Mouse (Mus musculus): ENCODE data around the gene Gsc. TPM values are rescaled to one million over a fixed set of nuclear protein-coding genes. Genes with fewer than 3 reads are reported as not detected.

Gsc gene
- total and polyA plus RNA-seq, 3 experiments, result not detected

DNA sequence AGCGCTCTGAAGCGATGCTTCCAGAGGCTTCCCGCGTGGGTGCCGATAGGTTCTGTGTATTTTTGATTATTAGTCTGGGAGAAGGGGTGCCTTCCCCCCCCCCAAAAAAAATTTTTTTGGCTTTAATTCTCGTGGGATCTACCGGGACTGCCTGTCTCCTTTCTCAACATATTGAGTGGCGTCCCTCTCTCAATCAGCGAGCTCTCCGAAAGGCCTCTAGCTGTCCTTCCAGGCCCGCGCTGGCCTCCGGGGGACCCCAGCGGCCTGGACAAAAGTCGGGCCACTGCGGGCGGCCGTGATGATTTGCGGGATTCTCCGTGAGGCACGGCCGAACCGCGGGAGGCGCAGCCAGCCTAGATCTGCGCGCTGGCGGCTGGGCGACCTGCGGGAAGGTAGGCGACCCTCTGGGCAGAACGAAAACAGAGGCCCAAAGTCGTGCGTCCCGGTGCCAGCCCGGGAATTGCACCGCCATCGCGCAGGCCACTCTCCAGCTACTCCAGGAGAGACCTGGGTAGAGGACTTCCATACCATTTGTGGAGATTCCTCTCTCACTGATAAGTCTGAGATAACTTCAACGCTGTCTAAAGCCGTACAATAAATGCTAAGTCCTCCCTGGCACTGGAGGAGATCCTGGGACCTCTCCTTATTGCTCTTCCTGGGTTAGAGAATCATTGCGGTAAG, 1.2 kb upstream of the Gsc start:
- DNase-seq (ENCODE audit: low spot score), result no peak
- no peak for ATAC-seq (ENCODE audit: extremely low read depth, insufficient number of reproducible peaks, low FRiP score, poor library complexity, severe bottlenecking)
- Histone ChIP-seq H3K9me3 (replicated peaks) (peaks cover 73% of the 10 kb centered on the region), H3K36me3 (replicated peaks) (no peaks in the 10 kb centered on the region), H3K27me3 (ENCODE audit: insufficient read depth, low read length) (no peaks in the 10 kb centered on the region; the same call in 1 of the 2 replicates), H3K4me1 (ENCODE audit: insufficient read depth, low read depth, low read length) (no peaks in the 10 kb centered on the region), H3K4me3 (ENCODE audit: low read depth, low read length) (0 out of 2 replicates have a peak overlapping the region, but pooled peaks have one; percentile 25)
- no peak for TF ChIP-seq GATA1 (IDR thresholded peaks at IDR 0.05; ENCODE audit: borderline replicate concordance, low read length)
- no peak for TF ChIP-seq CTCF (IDR thresholded peaks at IDR 0.05; ENCODE audit: low read depth, low read length)
- TF ChIP-seq POLR2AphosphoS5 (IDR thresholded peaks at IDR 0.05; ENCODE audit: insufficient replicate concordance, low read depth, low read length), result no peak
- no peak for TF ChIP-seq GATA2 (IDR thresholded peaks at IDR 0.05; ENCODE audit: borderline replicate concordance, low read depth, low read length)
- no peak for TF ChIP-seq TAL1 (conservative IDR thresholded peaks at IDR 0.05; ENCODE audit: low read depth, low read length)

DNA sequence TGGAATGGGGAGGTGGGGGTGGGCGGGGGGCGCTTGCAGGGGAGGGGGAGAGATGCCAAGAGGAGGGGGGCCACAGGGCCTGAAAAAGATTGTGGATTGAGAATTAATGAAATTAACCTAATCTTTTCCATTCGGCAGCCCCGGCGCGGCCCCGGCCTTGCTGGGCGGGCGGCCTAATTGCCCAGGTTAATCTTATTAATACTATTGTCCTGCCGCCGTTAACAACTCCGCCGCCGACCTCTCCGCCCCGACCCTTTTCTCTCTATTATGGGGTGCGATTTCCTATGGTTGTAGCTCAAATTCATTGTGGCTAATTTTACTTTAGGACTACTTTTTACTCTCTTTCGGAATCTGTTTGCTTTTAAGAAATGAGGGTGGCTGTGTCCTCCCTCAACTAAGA, 362 bp upstream of the Gsc start:
- no peak for TF ChIP-seq GATA2 (IDR thresholded peaks at IDR 0.05; ENCODE audit: borderline replicate concordance, low read depth, low read length)
- no peak for TF ChIP-seq POLR2AphosphoS5 (IDR thresholded peaks at IDR 0.05; ENCODE audit: insufficient replicate concordance, low read depth, low read length)
- TF ChIP-seq TAL1 (conservative IDR thresholded peaks at IDR 0.05; ENCODE audit: low read depth, low read length), result no peak
- TF ChIP-seq GATA1 (IDR thresholded peaks at IDR 0.05; ENCODE audit: borderline replicate concordance, low read length), result no peak
- TF ChIP-seq CTCF (IDR thresholded peaks at IDR 0.05; ENCODE audit: low read depth, low read length), result no peak
- Histone ChIP-seq H3K9me3 (replicated peaks) (peaks cover 79% of the 10 kb centered on the region), H3K27me3 (ENCODE audit: insufficient read depth, low read length) (no peaks in the 10 kb centered on the region; the same call in 1 of the 2 replicates), H3K36me3 (replicated peaks) (no peaks in the 10 kb centered on the region), H3K4me1 (ENCODE audit: insufficient read depth, low read depth, low read length) (no peaks in the 10 kb centered on the region), H3K4me3 (ENCODE audit: low read depth, low read length) (no peak overlapping the region)
- ATAC-seq (ENCODE audit: extremely low read depth, insufficient number of reproducible peaks, low FRiP score, poor library complexity, severe bottlenecking) (no peak), DNase-seq (ENCODE audit: low spot score) (no peak)

DNA sequence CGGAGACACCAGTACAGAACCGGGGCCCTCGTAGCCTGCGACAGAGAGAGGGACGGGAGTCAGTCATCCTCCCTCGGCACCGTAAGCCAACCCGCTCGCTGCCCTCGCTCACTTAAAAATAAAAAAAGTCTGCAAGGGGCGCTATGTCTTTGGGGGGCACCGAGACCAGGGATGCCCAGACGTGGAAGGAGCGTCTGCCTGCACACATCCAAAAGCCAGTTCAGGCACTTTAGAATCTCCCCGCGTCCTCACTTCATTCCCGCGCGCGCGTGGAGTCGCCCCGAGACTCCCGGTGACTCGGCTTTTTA, 958 bp downstream of the Gsc start:
- ATAC-seq (ENCODE audit: extremely low read depth, insufficient number of reproducible peaks, low FRiP score, poor library complexity, severe bottlenecking), result no peak
- peak overlapping the region; percentile 5; the same call in 1 of the 2 replicates for H3K4me3 ChIP-seq (ENCODE audit: low read depth, low read length)
- H3K27me3 ChIP-seq (ENCODE audit: insufficient read depth, low read length), result no peaks in the 10 kb centered on the region; the same call in 1 of the 2 replicates
- no peaks in the 10 kb centered on the region for H3K4me1 ChIP-seq (ENCODE audit: insufficient read depth, low read depth, low read length)
- TF ChIP-seq GATA2 (IDR thresholded peaks at IDR 0.05; ENCODE audit: borderline replicate concordance, low read depth, low read length) (no peak), GATA1 (IDR thresholded peaks at IDR 0.05; ENCODE audit: borderline replicate concordance, low read length) (no peak), CTCF (IDR thresholded peaks at IDR 0.05; ENCODE audit: low read depth, low read length) (no peak), POLR2AphosphoS5 (IDR thresholded peaks at IDR 0.05; ENCODE audit: insufficient replicate concordance, low read depth, low read length) (no peak), TAL1 (conservative IDR thresholded peaks at IDR 0.05; ENCODE audit: low read depth, low read length) (no peak)
- peaks cover 83% of the 10 kb centered on the region for H3K9me3 ChIP-seq (replicated peaks)
- H3K36me3 ChIP-seq (replicated peaks), result no peaks in the 10 kb centered on the region
- DNase-seq (ENCODE audit: low spot score), result no peak

DNA sequence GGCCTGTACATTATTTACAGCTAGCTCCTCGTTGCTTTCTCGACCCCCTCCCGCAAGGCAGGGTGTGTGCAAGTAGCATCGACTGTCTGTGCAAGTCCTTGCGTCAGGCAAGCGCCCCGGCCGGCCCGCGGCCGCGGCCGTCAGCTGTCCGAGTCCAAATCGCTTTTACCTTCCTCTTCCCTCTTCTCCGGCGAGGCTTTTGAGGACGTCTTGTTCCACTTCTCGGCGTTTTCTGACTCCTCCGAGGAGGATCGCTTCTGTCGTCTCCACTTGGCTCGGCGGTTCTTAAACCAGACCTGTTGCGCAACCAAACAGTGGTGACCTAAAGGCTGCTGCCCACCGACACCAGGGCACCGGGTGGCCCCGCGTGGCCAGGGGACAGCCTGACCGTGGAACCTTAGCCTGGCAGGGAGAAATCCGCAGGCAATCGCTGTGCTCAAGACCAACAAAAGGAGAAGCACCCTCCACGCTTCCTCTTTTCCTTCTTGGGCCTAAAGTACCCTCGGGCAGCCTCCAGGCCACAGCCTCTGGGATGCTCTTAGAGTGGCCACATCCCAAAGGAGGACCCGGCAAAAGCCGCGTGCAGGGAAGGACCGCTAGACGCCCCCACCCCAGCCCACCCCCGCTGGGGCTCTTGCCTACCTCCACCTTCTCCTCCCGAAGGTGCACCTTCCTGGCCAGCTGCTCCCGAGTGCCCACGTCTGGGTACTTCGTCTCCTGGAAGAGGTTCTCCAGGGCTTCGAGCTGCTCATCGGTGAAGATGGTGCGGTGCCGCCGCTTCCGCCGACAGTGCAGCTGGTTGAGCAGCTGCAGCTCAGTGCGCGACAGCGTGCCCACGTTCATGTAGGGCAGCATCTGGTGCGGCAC, 1.5 kb downstream of the Gsc start:
- TF ChIP-seq GATA2 (IDR thresholded peaks at IDR 0.05; ENCODE audit: borderline replicate concordance, low read depth, low read length) (no peak), CTCF (IDR thresholded peaks at IDR 0.05; ENCODE audit: low read depth, low read length) (no peak), GATA1 (IDR thresholded peaks at IDR 0.05; ENCODE audit: borderline replicate concordance, low read length) (no peak), POLR2AphosphoS5 (IDR thresholded peaks at IDR 0.05; ENCODE audit: insufficient replicate concordance, low read depth, low read length) (no peak), TAL1 (conservative IDR thresholded peaks at IDR 0.05; ENCODE audit: low read depth, low read length) (no peak)
- peaks cover 82% of the 10 kb centered on the region for H3K9me3 ChIP-seq (replicated peaks)
- no peaks in the 10 kb centered on the region for H3K36me3 ChIP-seq (replicated peaks)
- DNase-seq (ENCODE audit: low spot score) (no peak), ATAC-seq (ENCODE audit: extremely low read depth, insufficient number of reproducible peaks, low FRiP score, poor library complexity, severe bottlenecking) (no peak)
- H3K4me1 ChIP-seq (ENCODE audit: insufficient read depth, low read depth, low read length), result no peaks in the 10 kb centered on the region
- no peaks in the 10 kb centered on the region; the same call in 1 of the 2 replicates for H3K27me3 ChIP-seq (ENCODE audit: insufficient read depth, low read length)
- H3K4me3 ChIP-seq (ENCODE audit: low read depth, low read length), result peak overlapping the region; percentile 17; the same call in 1 of the 2 replicates

DNA sequence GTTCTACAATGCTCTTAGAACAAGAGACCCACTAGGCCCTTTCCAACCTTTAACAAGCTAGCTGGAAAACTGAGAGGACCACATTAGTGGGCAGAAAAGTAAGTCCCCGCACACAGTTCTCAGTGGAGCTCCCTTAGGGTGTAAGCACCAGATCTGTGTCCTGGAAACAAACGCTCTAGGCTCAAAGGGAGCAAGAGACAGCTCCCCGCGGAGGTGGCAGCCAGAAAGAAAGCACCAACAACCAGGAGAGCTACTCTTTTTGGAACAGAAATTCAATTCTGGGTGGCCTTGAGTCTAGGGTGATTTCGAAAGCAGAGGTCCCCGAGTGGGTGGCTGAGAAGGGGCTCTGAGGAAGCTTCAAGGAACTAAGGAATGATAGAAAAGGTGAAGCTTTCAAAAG, 2.5 kb downstream of the Gsc start:
- Histone ChIP-seq H3K36me3 (replicated peaks) (no peaks in the 10 kb centered on the region), H3K9me3 (replicated peaks) (peaks cover 84% of the 10 kb centered on the region), H3K4me3 (ENCODE audit: low read depth, low read length) (no peak overlapping the region), H3K27me3 (ENCODE audit: insufficient read depth, low read length) (no peaks in the 10 kb centered on the region; the same call in 1 of the 2 replicates), H3K4me1 (ENCODE audit: insufficient read depth, low read depth, low read length) (no peaks in the 10 kb centered on the region)
- ATAC-seq (ENCODE audit: extremely low read depth, insufficient number of reproducible peaks, low FRiP score, poor library complexity, severe bottlenecking), result no peak
- no peak for TF ChIP-seq POLR2AphosphoS5 (IDR thresholded peaks at IDR 0.05; ENCODE audit: insufficient replicate concordance, low read depth, low read length)
- no peak for TF ChIP-seq GATA2 (IDR thresholded peaks at IDR 0.05; ENCODE audit: borderline replicate concordance, low read depth, low read length)
- no peak for TF ChIP-seq GATA1 (IDR thresholded peaks at IDR 0.05; ENCODE audit: borderline replicate concordance, low read length)
- no peak for TF ChIP-seq CTCF (IDR thresholded peaks at IDR 0.05; ENCODE audit: low read depth, low read length)
- TF ChIP-seq TAL1 (conservative IDR thresholded peaks at IDR 0.05; ENCODE audit: low read depth, low read length), result no peak
- no peak for DNase-seq (ENCODE audit: low spot score)

DNA sequence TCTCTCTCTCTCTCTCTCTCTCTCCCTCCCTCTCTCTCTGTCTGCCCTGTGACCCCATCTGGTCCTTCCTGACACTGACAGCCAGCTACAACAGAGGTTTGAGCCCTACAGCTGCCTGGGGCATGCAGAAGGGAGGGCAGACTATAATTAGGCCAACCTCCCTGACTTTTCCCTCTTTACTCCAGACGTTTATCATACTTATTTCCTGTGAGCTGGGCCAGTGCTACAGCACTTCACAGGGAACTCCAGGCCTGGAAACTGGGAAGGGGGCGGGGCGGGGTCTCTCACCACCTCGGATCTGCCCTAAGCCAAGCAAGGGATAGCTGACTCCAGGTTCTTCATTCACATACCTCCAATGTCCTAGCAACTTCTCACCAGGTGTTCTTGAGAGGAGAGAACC, 4.3 kb downstream of the Gsc start:
- H3K27me3 ChIP-seq (ENCODE audit: insufficient read depth, low read length), result no peaks in the 10 kb centered on the region; the same call in 1 of the 2 replicates
- H3K9me3 ChIP-seq (replicated peaks), result peaks cover 84% of the 10 kb centered on the region
- H3K4me1 ChIP-seq (ENCODE audit: insufficient read depth, low read depth, low read length), result no peaks in the 10 kb centered on the region
- TF ChIP-seq GATA2 (IDR thresholded peaks at IDR 0.05; ENCODE audit: borderline replicate concordance, low read depth, low read length), result no peak
- no peak for TF ChIP-seq TAL1 (conservative IDR thresholded peaks at IDR 0.05; ENCODE audit: low read depth, low read length)
- TF ChIP-seq GATA1 (IDR thresholded peaks at IDR 0.05; ENCODE audit: borderline replicate concordance, low read length), result no peak
- no peak for TF ChIP-seq CTCF (IDR thresholded peaks at IDR 0.05; ENCODE audit: low read depth, low read length)
- TF ChIP-seq POLR2AphosphoS5 (IDR thresholded peaks at IDR 0.05; ENCODE audit: insufficient replicate concordance, low read depth, low read length), result no peak
- ATAC-seq (ENCODE audit: extremely low read depth, insufficient number of reproducible peaks, low FRiP score, poor library complexity, severe bottlenecking) (no peak), DNase-seq (ENCODE audit: low spot score) (no peak)
- H3K4me3 ChIP-seq (ENCODE audit: low read depth, low read length), result no peak overlapping the region
- H3K36me3 ChIP-seq (replicated peaks), result no peaks in the 10 kb centered on the region

All from G1E (cell line).